Mouse (Mus musculus) erythroblast, embryonic 14.5 days (primary cell): ENCODE measurements at regions not wholly inside any gene's neighbourhood (a gene's known extent, or its start where the extent isn't known, plus 50 kb on each side); places are given as distances from the start of the nearest gene placed in this dataset.

Experiments used
- GATA1 ChIP-seq: IDR thresholded peaks from 2 replicates; pipeline ENCODE4 v1.6.1; 2012; ENCODE audit warnings: low read length, inconsistent platforms, mixed read lengths
- TAL1 ChIP-seq: IDR thresholded peaks from 3 replicates; pipeline ENCODE4 v1.6.1; 2012; ENCODE audit warnings: low read length, inconsistent platforms, mixed read lengths

DNA sequence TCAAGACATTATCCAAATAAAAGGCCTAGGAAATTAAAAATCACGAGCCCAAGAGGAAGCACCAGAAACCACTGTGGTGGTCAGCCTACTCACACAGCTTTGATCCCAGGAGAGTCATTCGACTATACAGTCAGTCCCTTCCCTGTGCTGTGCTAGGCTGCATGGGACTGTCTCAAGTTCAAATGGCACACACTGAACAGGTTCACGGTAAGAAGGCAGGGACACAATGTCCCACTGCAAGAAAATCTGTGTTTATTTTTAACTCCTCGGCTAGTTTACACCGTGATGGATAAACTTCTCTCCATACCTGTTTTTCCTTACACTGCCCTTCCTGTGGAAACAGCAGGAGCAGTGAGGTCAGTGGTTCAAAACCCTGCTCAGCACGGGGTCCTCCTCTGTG lies 165.2 kb upstream of the Klf14 start:
- no peak for TF ChIP-seq GATA1
- no peak for TF ChIP-seq TAL1
